Mouse (Mus musculus) gastrocnemius, postnatal 25 days (tissue): ENCODE measurements around the gene Vmn2r65. TPM values are rescaled to one million over a fixed set of nuclear protein-coding genes. Genes with fewer than 3 reads are reported as not detected.

Experiments
- DNase-seq: peaks from one replicate; pipeline ENCODE4 v3.0.0; 2022
- long read RNA-seq, 2 experiments: library from polyadenylated mRNA; stranded (forward); transcript quantifications; one replicate each; pipeline ENCODE4 v2.0.0; 2021
- total RNA-seq, 2 experiments: library from RNA; stranded (reverse); gene quantifications; 1 replicate in 1 of 2; 2 replicates in 1 of 2; pipeline ENCODE4 v1.2.3; 2021

The Vmn2r65 gene
- not detected for total RNA-seq
- long read RNA-seq, experiment 1 = 0 reads
- long read RNA-seq, experiment 2 = 0 reads

GRCm38 (mm10) chr7:84964015-84964414 lies at the start of gene Vmn2r65:
Gene Vmn2r65, minus strand, starts transcription at chr7:84964115.
- DNase-seq = no peak

GRCm38 (mm10) chr7:85012168-85012567 lies 48.3 kb upstream of the Vmn2r65 start, which contains the start of gene Vmn2r66:
Gene Vmn2r66, minus strand, starts transcription at chr7:85012268.
- DNase-seq = no peak

- DNase-seq = no peak
These were observed 32.8 kb upstream of the Vmn2r65 start for GRCm38 (mm10) chr7:84996694-84997093.

Other genes with a start within 250 kb of the Vmn2r65 start
- gene Olfr291, start 110.6 kb downstream of the Vmn2r65 start, total RNA-seq = not detected
- not detected for gene Vmn2r66, start 48.2 kb upstream of the Vmn2r65 start, total RNA-seq
- not detected for gene Vmn2r67, start 191.9 kb upstream of the Vmn2r65 start, total RNA-seq